Mouse (Mus musculus): ENCODE measurements around the gene Sugct. TPM values are rescaled to one million over a fixed set of nuclear protein-coding genes. Genes with fewer than 3 reads are reported as not detected.

The Sugct gene
- polyA plus RNA-seq, 1 experiment from 2014 or later: 5.1 TPM

DNA sequence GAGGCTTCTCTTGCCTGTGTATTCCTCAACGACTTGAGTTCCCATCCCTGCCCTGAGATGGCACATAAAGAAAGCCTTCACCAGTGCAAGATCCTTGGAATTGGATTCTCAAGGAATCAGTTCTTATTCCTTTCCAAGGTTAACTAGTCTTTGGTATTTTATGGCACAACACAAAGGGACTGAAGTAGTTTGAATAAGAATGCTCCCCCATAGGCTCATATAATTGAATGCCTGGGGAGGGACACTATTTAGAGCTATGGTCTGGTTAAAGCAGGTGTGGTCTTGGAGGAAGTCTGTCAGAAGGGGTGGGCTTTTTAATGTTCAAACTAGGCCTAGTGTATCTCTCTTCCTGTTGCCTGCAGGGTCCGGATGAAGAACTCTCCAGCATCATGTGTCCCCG, 629.8 kb downstream of the Sugct start:
- Histone ChIP-seq H3K36me3 (no peaks in the 10 kb centered on the region), H3K4me3 (no peak overlapping the region), H3K4me1 (no peaks in the 10 kb centered on the region), H3K9me3 (no peaks in the 10 kb centered on the region), H3K27ac (replicated peaks) (no peak overlapping the region), H3K9ac (replicated peaks) (no peak overlapping the region), H3K4me2 (replicated peaks) (no peak overlapping the region), H3K27me3 (no peaks in the 10 kb centered on the region)
- no peak for ATAC-seq (ENCODE audit: low FRiP score, low read depth)
- 85% methylated on average over 3 of the region's 3 CpGs for WGBS

DNA sequence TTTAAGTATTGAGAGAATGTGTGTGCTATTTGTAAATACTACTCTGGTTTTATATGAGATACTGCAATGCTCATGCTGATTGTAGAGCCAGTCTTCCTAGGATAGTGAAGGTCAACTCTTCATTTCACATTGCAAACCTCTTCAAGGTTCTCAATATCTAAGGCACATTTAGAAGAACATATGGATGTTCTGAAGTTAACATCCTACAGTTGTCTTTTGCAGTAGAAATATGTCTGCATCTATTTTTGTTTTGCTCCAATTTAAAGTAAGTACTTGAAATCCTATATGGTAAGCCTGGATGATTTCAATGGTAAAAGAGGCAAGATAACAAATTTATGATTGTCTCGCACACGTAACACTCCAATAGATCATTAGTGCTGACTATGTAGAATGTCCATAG, 638.7 kb downstream of the Sugct start:
- no peaks in the 10 kb centered on the region for H3K36me3 ChIP-seq
- H3K4me1 ChIP-seq: no peaks in the 10 kb centered on the region
- ATAC-seq (ENCODE audit: low FRiP score, low read depth): no peak
- no peak overlapping the region for H3K9ac ChIP-seq (replicated peaks)
- no peaks in the 10 kb centered on the region for H3K9me3 ChIP-seq
- WGBS: 93% methylated on average over 2 of the region's 2 CpGs
- no peak overlapping the region for H3K27ac ChIP-seq (replicated peaks)
- no peak overlapping the region for H3K4me2 ChIP-seq (replicated peaks)
- no peak overlapping the region for H3K4me3 ChIP-seq
- no peaks in the 10 kb centered on the region for H3K27me3 ChIP-seq

DNA sequence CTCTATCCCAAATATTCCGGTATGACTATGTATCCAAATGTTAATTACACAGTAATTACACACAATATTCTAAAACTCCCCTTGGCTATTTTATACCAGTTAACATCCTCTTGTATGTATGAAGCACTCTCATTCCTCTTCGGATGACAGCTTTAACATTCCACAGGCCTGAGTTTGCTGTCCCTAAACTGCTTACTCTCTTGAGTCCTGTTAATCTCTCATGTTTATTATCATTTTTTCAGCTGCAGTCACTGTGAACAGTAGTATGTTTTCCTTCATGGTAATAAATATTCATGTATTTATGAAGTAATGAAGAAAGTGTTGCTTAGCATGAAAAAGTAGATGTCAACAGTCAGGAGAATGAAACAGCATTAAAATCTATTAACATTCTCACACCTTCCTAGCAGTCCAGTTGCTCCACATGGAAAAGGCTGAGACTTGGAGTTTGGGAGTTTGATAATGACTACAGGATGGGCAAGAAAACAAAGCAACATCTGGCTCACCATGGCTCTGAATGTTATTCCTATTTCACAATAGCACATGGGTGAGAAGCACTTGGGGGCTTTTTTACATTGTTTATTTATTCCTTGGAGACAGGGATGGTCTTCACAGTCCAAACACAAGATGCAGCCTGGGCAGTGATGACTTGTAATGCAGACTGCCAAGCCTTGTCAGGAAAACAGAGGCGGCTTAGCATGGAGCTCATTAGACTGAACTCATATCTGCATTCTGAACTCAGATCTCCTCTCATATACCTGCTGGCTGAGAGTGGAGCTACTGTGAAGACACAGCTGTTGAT, 651.7 kb downstream of the Sugct start:
- H3K36me3 ChIP-seq: no peaks in the 10 kb centered on the region
- ATAC-seq (ENCODE audit: low FRiP score, low read depth): no peak
- H3K27ac ChIP-seq (replicated peaks): no peak overlapping the region
- no peak overlapping the region for H3K4me3 ChIP-seq
- 94% methylated on average over 3 of the region's 3 CpGs for WGBS
- no peaks in the 10 kb centered on the region for H3K9me3 ChIP-seq
- no peaks in the 10 kb centered on the region for H3K4me1 ChIP-seq
- H3K4me2 ChIP-seq (replicated peaks): no peak overlapping the region
- no peak overlapping the region for H3K9ac ChIP-seq (replicated peaks)
- H3K27me3 ChIP-seq: no peaks in the 10 kb centered on the region

DNA sequence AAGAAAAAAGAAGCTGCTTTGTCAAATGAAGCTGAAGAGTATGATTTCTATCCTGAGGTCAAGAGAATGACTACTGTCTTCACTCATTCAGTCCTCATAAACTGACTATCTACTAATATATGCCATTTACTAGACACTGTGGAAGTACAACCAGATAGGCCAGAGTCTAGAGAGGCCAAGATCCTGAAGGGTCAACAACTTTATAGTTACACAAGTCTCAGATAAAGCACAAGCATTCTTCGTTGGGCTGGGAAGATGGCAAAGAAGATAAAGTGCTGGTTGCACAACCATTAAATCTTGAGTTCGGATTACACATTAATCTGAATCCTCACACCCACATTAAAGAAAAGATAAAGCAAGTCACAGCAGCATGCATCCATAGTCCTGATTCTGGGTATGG, 653.0 kb downstream of the Sugct start:
- 91% methylated on average over 2 of the region's 2 CpGs for WGBS
- Histone ChIP-seq H3K36me3 (no peaks in the 10 kb centered on the region), H3K4me2 (replicated peaks) (no peak overlapping the region), H3K9ac (replicated peaks) (no peak overlapping the region), H3K9me3 (no peaks in the 10 kb centered on the region), H3K4me1 (no peaks in the 10 kb centered on the region), H3K27me3 (no peaks in the 10 kb centered on the region), H3K4me3 (no peak overlapping the region), H3K27ac (replicated peaks) (no peak overlapping the region)
- no peak for ATAC-seq (ENCODE audit: low FRiP score, low read depth)

DNA sequence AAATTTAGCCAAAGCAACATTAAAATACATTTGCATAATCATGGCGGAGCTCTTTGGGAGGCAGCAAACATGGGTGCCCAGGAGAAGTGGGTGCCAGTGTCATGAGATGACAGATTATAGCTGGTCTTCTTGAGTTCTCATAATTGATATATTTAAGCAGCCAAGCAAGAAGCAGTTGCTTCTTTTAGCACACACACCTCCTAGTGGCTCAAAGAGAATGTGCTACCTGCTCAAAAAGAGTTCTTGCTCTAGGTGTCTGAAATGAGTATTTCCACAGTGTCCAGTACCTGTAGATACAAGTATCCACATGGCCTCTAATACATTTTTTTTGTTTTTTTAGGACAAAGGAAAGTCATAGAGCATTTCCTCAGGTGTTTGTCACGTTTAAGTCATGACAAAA, 655.6 kb downstream of the Sugct start:
- Histone ChIP-seq H3K4me1 (no peaks in the 10 kb centered on the region), H3K4me2 (replicated peaks) (no peak overlapping the region), H3K36me3 (no peaks in the 10 kb centered on the region), H3K9ac (replicated peaks) (no peak overlapping the region), H3K27me3 (no peaks in the 10 kb centered on the region), H3K27ac (replicated peaks) (no peak overlapping the region), H3K9me3 (no peaks in the 10 kb centered on the region), H3K4me3 (no peak overlapping the region)
- no peak for ATAC-seq (ENCODE audit: low FRiP score, low read depth)
- WGBS: 73% methylated on average over 2 of the region's 2 CpGs

DNA sequence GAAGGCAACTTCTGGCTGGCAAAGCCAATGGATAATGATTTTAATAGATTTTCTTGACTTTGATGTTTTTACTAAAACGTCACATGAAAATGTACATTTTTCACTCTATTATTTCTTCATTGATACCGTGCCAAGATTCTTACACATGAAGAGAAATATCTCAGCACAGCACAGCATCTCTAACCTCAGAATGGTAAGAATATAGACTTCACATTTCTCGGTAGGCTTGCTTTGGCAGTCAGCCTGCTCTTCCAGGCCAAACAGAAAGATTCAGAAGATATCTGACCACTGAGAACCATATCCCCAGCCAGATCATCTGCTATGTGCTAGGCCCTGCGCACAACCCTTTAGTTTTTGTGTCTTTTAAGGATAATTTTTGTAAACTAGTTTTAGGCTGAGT, 657.0 kb downstream of the Sugct start:
- Histone ChIP-seq H3K27ac (replicated peaks) (no peak overlapping the region), H3K27me3 (no peaks in the 10 kb centered on the region), H3K36me3 (no peaks in the 10 kb centered on the region), H3K4me2 (replicated peaks) (no peak overlapping the region), H3K4me1 (no peaks in the 10 kb centered on the region), H3K9ac (replicated peaks) (no peak overlapping the region), H3K4me3 (no peak overlapping the region), H3K9me3 (no peaks in the 10 kb centered on the region)
- 84% methylated on average over 4 of the region's 4 CpGs for WGBS
- ATAC-seq (ENCODE audit: low FRiP score, low read depth): no peak

DNA sequence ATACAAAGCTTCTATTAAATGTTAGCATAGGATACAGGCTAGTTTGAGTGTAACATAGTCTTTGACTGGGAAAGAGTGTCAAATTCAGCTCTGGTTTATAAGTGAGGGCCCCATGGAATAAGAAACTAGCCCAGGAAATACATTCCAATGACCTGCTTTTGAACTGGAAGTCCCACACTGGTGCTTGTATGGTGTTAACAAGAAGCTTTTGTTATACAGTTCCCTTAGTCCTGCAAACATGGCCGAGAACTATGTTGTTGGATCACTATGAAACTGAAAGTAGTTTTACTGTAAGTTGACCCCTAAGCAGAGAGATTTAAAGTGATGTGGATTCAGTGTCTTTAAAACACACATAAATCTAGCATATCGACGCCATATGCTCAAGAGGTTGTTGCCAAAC, 657.5 kb downstream of the Sugct start:
- Histone ChIP-seq H3K4me3 (no peak overlapping the region), H3K4me2 (replicated peaks) (no peak overlapping the region), H3K4me1 (no peaks in the 10 kb centered on the region), H3K36me3 (no peaks in the 10 kb centered on the region), H3K9ac (replicated peaks) (no peak overlapping the region), H3K27ac (replicated peaks) (no peak overlapping the region), H3K9me3 (no peaks in the 10 kb centered on the region), H3K27me3 (no peaks in the 10 kb centered on the region)
- ATAC-seq (ENCODE audit: low FRiP score, low read depth): no peak
- WGBS: 84% methylated on average over 3 of the region's 3 CpGs

DNA sequence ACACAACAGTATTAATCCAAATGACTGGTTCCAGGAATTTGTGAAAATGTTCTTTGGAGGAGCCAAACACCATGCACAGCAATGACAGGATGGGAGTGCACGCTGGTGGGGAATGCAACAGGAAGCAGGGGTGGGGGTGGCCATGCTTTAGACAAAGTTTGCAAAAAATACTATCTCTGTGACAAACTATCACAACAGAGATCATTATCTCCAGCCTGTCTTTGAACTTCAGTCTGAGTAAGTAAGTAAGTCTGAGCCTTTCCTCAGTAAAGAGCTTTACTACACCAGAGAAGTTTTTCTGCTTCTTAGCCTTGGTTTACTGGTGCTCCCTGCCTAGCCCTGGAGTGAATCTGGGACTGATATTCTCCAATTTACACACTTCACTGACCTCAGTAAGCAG, 664.6 kb downstream of the Sugct start:
- H3K4me2 ChIP-seq (replicated peaks): no peak overlapping the region
- no peak for ATAC-seq (ENCODE audit: low FRiP score, low read depth)
- no peaks in the 10 kb centered on the region for H3K27me3 ChIP-seq
- no peak overlapping the region for H3K9ac ChIP-seq (replicated peaks)
- no peaks in the 10 kb centered on the region for H3K9me3 ChIP-seq
- H3K36me3 ChIP-seq: no peaks in the 10 kb centered on the region
- H3K27ac ChIP-seq (replicated peaks): no peak overlapping the region
- no peak overlapping the region for H3K4me3 ChIP-seq
- H3K4me1 ChIP-seq: no peaks in the 10 kb centered on the region
- WGBS: 83% methylated on average over 1 of the region's 1 CpGs

DNA sequence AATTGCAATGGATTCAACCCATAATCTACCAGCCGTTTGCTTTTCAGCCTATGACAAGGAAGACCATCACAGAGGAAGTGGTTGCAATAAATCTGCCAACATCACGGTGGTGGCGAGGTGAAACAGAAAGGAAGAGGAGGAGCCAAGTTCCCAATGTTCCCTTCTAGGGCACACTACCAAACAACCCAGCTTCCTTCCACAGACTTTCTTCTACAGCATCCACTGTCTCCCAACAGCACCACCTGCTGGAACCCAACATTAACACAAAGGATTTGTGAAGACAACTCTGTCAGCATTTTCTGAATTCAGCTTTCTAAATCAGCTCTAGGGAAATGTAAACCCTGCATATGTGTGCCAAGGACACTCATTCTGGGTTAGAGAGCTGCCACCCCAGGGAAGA, 666.8 kb downstream of the Sugct start:
- no peak overlapping the region for H3K4me3 ChIP-seq
- H3K36me3 ChIP-seq: no peaks in the 10 kb centered on the region
- H3K27me3 ChIP-seq: no peaks in the 10 kb centered on the region
- no peaks in the 10 kb centered on the region for H3K9me3 ChIP-seq
- no peak overlapping the region for H3K27ac ChIP-seq (replicated peaks)
- no peak overlapping the region for H3K9ac ChIP-seq (replicated peaks)
- H3K4me1 ChIP-seq: no peaks in the 10 kb centered on the region
- no peak overlapping the region for H3K4me2 ChIP-seq (replicated peaks)
- whole genome bisulfite sequencing: 54% methylated on average over 3 of the region's 3 CpGs
- no peak for ATAC-seq (ENCODE audit: low FRiP score, low read depth)

DNA sequence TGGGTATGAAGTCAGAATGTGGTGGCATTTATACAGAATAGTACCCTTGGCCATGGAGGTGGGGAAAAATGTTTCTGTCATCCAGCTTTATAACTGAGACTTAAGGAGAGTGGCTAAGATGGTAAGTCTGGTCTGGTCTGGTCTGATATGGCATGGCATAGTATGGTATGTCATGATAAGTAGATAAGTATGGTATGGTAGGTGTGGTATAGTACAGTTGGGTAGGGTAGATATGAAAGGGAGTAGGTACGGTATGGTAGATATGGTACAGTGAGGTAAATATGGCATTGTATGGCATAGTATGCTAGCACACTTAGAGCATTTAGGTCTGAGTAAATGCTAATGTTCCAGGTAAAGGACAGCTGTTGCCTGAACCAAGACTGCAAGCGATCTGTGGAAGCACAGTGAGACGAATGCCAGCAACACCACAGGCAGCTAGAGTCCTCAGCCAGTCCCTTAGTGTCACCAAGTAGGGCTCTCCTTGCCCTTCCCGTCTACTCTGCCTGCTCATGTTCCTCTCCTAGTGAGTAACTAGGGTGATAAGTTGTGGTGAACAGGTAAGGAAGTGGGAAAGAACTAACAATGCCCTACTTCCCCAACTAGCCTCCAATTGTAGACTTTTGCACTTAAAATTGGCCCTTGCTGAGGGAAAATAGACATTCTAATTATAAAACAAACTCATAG, 667.4 kb downstream of the Sugct start:
- ATAC-seq (ENCODE audit: low FRiP score, low read depth): peak; percentile 47
- 90% methylated on average over 4 of the region's 4 CpGs for WGBS
- H3K27ac ChIP-seq (replicated peaks): no peak overlapping the region
- no peak overlapping the region for H3K4me3 ChIP-seq
- H3K9ac ChIP-seq (replicated peaks): no peak overlapping the region
- no peaks in the 10 kb centered on the region for H3K9me3 ChIP-seq
- H3K4me2 ChIP-seq (replicated peaks): no peak overlapping the region
- H3K4me1 ChIP-seq: no peaks in the 10 kb centered on the region
- no peaks in the 10 kb centered on the region for H3K36me3 ChIP-seq
- H3K27me3 ChIP-seq: no peaks in the 10 kb centered on the region

DNA sequence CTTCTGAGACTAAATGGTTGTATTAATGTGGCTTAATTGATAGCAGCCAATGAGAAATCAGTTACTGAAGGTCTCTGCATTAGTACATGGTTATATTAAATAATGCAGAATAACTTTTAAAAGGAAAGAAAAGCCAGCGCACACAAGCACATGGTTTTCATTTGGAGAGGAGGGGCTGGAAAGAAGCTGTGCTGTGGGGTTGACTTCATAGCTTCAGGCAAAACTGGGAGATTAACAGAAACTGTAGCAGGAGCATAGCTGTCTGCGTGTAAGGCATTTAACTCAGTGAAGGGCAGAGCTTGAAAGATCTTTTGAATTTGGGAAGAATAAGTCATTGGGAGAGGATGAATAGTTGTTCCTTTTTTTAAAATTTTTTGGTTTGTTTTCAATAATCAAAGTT, 668.4 kb downstream of the Sugct start:
- Histone ChIP-seq H3K4me2 (replicated peaks) (no peak overlapping the region), H3K4me3 (no peak overlapping the region), H3K9ac (replicated peaks) (no peak overlapping the region), H3K9me3 (no peaks in the 10 kb centered on the region), H3K36me3 (no peaks in the 10 kb centered on the region), H3K27me3 (no peaks in the 10 kb centered on the region), H3K4me1 (no peaks in the 10 kb centered on the region), H3K27ac (replicated peaks) (no peak overlapping the region)
- ATAC-seq (ENCODE audit: low FRiP score, low read depth): no peak
- WGBS: 75% methylated on average over 2 of the region's 2 CpGs

DNA sequence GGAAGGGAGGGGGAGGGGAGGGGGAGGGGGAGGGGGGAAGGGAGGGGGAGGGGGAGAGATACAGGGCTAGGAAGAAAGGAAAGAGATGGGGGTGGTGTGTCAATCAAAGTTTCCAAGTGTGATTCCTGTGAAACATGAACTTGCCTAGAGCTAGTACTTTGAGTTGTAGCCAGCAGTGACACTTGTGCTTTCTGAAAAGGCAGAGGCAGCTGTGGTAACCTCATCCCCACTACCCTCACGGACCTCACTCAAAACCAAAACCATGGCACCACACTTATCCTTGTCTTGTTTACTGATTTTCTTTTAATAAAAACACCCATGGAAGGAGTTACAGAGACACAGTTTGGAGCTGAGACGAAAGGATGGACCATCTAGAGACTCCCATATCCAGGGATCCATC, 698.9 kb downstream of the Sugct start:
- ATAC-seq (ENCODE audit: low FRiP score, low read depth): no peak
- Histone ChIP-seq H3K9me3 (no peaks in the 10 kb centered on the region), H3K4me1 (no peaks in the 10 kb centered on the region), H3K27me3 (no peaks in the 10 kb centered on the region), H3K9ac (replicated peaks) (no peak overlapping the region), H3K4me2 (replicated peaks) (no peak overlapping the region), H3K4me3 (no peak overlapping the region), H3K36me3 (no peaks in the 10 kb centered on the region), H3K27ac (replicated peaks) (no peak overlapping the region)
- 82% methylated on average over 2 of the region's 2 CpGs for WGBS
